Mouse (Mus musculus) v-Abl transformed pro-B cells (cell line): ENCODE measurements around the gene Arhgef3.
"Not testable (repeated sequence)": the region's sequence is repeated elsewhere in the genome, so short reads cannot be mapped to it uniquely, and the experiment has no call there.

Experiments used
- in situ Hi-C, 2 experiments: fragments of 400-800 bp; cut with MboI; formaldehyde crosslinking; loops; one replicate each; pipeline ENCODE4 v1.15.1; 2025; ENCODE audit not compliant: unreplicated experiment in 2 of 2

The Arhgef3 gene

DNA sequence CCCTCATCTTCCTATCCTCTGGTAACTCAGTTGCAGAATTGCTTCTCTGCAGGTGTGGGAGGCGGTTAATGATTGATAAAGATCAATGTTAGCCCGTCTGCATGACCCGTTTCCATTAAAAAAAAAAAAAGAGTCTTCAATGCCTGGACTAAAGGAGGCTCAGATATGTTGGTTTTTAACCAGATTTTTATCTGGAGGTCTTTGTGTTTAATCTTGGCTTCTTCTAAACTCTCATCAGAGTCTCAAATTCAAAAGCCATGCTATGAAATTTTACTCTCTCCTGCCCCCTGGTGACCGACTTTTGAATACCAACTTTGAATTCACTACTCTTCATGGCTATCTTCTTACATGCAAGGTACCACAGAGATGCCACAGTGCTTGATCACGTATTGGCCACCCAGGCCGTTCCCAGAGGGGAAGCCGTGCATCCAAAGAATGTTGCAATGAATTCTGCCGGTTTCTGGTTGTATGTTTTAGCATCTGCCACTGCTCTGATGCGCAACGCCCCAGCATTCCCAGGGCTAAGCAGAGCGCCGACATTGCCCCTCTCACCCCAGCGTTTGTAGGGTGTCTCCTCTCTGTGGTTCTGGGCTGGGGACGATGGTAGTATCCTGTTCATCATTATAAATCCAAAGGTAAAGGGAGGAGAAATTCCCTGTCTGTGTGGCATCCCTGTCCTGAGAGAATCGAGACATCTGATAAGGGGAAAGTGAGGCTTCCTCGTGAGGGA is 69.0 kb downstream of the Arhgef3 start:
- in situ Hi-C loops: loop anchor here (5.0 to 25.0 kb wide), 2 partner anchors 151 to 379 kb away; no protein-coding TSS in a partner anchor

- in situ Hi-C loops: loop anchor here (5.0 to 25.0 kb wide), 3 partner anchors 376 to 561 kb away; no protein-coding TSS in a partner anchor
Observed at GRCm38 (mm10) chr14:27185902-27186301, 71.2 kb downstream of the Arhgef3 start.

GRCm38 (mm10) chr14:27186596-27186995 is 71.9 kb downstream of the Arhgef3 start:
- in situ Hi-C loops: loop anchor here (5.0 to 25.0 kb wide), 3 partner anchors 376 to 561 kb away; no protein-coding TSS in a partner anchor

DNA sequence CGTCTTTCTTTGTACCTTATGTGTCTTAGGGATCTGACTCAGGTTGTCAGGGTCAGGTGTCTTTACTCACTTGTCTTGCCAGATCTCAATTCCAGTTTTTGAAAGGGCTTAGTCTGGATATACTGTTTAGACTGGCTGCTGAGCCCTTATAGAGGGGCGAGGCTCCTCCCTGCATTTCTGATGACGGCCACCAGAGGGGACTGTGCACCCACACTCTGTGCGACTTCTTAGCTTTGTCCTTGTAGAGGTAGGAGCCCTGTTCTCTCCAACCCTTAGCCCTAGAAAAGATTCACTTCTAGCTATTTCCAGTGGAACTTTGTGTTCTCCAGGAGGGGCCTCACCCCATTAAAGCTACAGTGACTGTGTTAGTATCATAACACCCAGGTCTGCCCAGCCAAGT is 72.3 kb downstream of the Arhgef3 start:
- in situ Hi-C loops: loop anchor here (5.0 to 25.0 kb wide), 3 partner anchors 375 to 560 kb away; no protein-coding TSS in a partner anchor

DNA sequence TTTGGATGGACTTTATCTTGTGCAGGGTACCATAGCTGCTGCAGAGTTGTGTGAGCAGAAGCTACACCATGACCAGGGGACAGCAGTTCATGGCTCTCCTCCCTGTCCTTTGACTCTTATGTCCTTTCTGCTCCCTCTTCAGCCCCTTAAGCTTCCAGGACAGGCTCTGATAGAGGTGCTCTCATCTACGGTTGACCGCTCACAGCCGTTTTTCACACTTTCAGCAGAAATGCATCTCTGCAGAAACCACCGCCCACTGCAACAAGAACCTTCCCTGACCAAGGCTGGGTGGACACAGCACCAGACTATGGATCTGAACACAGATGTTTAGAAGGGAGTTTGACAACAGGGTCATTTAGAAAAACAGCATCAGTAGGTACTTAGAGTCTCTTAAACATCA is 73.2 kb downstream of the Arhgef3 start:
- in situ Hi-C loops: loop anchor here (5.0 to 25.0 kb wide), 3 partner anchors 374 to 559 kb away; no protein-coding TSS in a partner anchor

- in situ Hi-C loops: loop anchor here (5.0 to 25.0 kb wide), 3 partner anchors 145 to 370 kb away; no protein-coding TSS in a partner anchor
Observed at GRCm38 (mm10) chr14:27192450-27192849, 77.8 kb downstream of the Arhgef3 start.

DNA sequence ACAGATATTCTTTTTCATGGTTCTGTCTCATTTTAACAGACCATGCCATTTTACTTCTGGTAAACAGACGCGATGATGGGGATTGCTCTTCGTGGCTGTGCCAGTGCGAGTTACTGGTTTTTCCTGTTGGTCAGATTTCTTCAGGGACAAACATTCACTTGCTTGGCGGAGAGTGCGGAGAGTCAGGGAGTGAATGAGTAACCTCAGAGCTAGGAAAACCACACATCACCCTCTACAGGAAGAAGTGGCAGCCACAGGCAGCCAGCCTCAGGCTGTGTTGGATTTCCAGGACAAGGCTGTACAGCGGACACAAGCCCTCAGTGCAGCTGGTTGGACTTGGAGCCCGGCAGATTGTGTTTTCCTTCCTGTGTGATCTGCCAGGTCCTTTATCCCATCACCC is 82.3 kb downstream of the Arhgef3 start:
- in situ Hi-C loops: loop anchor here (5.0 to 25.0 kb wide), 2 partner anchors 35 to 365 kb away; no protein-coding TSS in a partner anchor

- in situ Hi-C loops: loop anchor here (5.0 to 25.0 kb wide), 2 partner anchors 34 to 364 kb away; no protein-coding TSS in a partner anchor
Observed at GRCm38 (mm10) chr14:27198490-27199089, 83.9 kb downstream of the Arhgef3 start.

GRCm38 (mm10) chr14:27199119-27199518 is 84.4 kb downstream of the Arhgef3 start:
- in situ Hi-C loops: loop anchor here (5.0 to 25.0 kb wide), 2 partner anchors 33 to 363 kb away; no protein-coding TSS in a partner anchor

DNA sequence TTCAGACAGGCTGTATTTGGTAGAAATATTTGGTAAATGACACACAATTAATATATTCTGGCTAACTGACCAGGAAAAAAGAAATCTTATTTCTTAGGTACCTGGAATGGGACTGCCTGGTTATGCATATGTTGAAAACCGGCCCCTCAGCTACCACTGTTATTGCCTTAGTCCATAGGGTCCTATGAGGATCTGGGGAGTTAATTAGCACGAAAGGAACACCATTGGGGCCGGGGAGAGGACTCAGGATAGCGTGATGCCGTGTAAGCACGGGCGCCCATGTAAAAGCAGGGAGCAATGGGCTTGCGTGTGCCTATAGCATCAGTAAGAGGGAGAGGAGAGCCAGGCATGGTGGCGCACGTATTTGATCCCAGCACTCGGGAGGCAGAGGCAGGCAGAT is 85.2 kb downstream of the Arhgef3 start:
- in situ Hi-C loops: loop anchor here (5.0 to 25.0 kb wide), 2 partner anchors 32 to 362 kb away; no protein-coding TSS in a partner anchor

GRCm38 (mm10) chr14:27200743-27201576 is 86.3 kb downstream of the Arhgef3 start:
- in situ Hi-C loops: no loop called here

GRCm38 (mm10) chr14:27201824-27202223 is 87.1 kb downstream of the Arhgef3 start:
- in situ Hi-C loops: no loop called here

DNA sequence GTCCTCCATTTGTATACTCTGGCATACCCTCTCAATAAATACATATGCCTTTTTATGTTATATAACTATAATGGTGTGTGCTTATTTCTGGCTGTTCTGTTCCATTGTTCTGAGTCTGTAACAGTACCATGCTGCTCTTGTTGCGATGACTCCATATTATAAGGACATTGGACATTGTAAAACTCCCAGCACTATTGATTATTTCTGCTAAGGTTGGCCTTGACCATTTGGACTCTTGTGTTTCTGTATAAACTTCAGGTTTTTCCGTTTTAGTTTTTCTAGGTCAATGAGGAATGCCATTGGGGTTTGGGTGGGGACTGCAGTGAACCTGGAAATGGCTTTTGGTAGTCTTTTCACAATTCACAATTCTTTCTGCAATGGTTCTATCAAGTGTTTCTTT is 90.0 kb downstream of the Arhgef3 start:
- in situ Hi-C loops: no loop called here

DNA sequence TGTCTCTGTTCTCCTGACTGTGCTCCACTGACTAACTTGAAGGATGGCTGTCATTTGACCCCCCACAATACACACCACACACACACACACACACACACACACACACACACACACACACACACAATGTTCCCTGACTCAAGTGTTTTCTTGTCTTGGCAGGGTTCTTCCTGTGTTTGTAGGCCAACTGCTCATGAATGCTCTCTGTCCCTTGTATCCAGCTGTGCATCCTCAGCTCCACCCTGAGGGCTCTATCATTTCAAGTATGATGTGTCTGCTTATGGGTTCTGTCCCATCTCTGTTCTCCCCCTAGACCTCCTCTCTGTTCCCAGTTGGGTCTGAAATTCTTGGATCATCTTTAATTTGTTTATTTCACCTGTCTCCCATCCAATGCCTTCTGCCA is 91.7 kb downstream of the Arhgef3 start:
- in situ Hi-C loops: no loop called here

DNA sequence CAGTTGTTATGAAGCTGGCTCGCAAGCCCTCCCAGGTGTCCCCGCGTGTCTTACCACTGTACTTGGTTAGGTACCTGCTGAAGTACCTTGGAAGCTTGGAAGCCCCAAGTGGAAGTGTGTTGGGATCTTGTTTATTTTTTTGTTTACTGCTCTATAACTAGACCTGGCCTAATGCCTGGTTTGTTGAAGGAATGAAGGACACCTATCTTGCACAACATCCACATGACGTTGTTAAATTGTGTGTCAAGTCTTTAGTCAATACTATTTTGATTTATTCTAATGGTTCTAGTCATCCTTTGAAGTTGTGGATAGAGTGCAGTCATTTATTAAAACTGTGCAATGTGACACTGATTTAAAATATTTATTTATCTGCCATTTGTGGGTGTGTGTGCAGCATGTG is 94.8 kb downstream of the Arhgef3 start:
- in situ Hi-C loops: no loop called here

- in situ Hi-C loops: not testable (repeated sequence)
Observed at GRCm38 (mm10) chr14:27210801-27211200, 96.1 kb downstream of the Arhgef3 start.

DNA sequence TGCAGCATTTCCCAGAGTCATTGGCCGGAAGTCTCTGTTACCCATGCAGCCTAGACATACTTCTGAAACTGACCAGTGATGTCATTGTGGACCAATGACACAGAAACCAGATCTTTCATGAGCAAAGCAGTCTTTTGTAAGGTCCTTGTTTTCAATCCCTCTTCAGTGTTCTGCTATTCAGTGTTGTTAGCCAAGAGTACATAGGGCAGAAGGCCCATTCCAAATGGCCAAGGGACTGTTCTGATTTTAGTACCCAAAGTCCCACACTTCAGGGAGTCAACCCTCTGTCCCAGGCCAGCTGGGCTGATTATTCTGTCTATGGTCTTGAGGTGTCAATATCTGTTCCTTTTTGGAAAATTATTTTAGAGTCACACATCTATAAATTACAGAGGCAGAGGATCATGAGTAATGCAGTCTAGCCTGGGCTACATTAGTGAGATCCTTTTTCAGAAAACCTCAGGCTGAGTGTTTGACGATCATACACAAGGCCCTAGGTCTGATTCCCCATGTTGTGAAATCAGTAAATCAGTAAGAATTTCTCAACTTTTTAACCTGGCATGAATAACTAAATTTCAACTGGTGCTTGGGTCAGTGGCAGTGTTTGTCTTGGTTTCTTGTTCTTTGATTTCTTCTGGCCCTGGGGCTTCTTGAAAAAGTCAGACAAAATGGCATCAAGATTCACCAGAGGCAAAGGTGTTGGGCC is 97.2 kb downstream of the Arhgef3 start:
- in situ Hi-C loops: no loop called here

DNA sequence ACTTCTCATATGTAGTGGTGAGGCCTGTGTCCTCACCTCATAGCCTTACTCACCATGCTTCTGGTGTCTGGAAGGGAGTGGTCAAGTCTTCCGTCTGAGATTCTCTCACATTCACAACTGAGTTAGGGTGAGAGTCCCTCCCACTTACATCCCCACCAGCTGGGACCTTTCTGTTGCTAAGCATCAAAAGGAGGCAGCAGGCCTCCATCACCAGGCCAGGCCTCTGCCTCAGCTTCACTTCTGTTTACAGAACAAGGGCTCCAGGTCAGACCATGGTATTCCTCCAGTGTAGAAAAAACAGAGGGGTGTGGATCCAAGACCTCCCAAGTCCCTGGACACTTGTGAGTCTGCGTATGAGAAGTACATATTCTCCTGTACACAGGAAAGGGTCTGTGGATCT is 99.5 kb downstream of the Arhgef3 start:
- in situ Hi-C loops: no loop called here

- in situ Hi-C loops: no loop called here
Observed at GRCm38 (mm10) chr14:27219668-27220067, 105.0 kb downstream of the Arhgef3 start.

GRCm38 (mm10) chr14:27220297-27220696 is 105.6 kb downstream of the Arhgef3 start:
- in situ Hi-C loops: no loop called here
